Mouse (Mus musculus): ENCODE measurements around the gene Olfr1293-ps. TPM values are rescaled to one million over a fixed set of nuclear protein-coding genes. Genes with fewer than 3 reads are reported as not detected.

The Olfr1293-ps gene
- polyA plus RNA-seq (2014; fragmentation: Nextera tagmentation; extraction: Ambion mirVana) = not detected in 2 replicates

- H3K4me3 ChIP-seq (ENCODE audit: low read depth, low read length) = no peak within 1 kb of the TSS
- no peaks in the 10 kb centered on the region for H3K9me3 ChIP-seq (ENCODE audit: control insufficient read depth, low read depth, low read length)
- 87% methylated on average over 1 of the region's 1 CpGs for WGBS
- no peak for ATAC-seq (ENCODE audit: insufficient number of reproducible peaks, insufficient read depth, low FRiP score, low read depth)
- no peaks in the 10 kb centered on the region for H3K27me3 ChIP-seq (ENCODE audit: control insufficient read depth, insufficient read depth, low read length)
- H3K4me1 ChIP-seq (ENCODE audit: control insufficient read depth, insufficient read depth, low read length) = no peaks in the 10 kb centered on the region
- no peak within 1 kb of the TSS for H3K9ac ChIP-seq (replicated peaks; ENCODE audit: low read depth, low read length)
- no peak within 1 kb of the TSS for H3K27ac ChIP-seq (ENCODE audit: low read length)
- no peaks in the 10 kb centered on the region for H3K36me3 ChIP-seq (ENCODE audit: control insufficient read depth, insufficient read depth, low read length)
- H3K4me2 ChIP-seq (replicated peaks; ENCODE audit: low read depth, low read length) = no peak within 1 kb of the TSS
Measured at GRCm38 (mm10) chr2:111524903-111525302, at the start of gene Olfr1293-ps. TSS of gene Olfr1293-ps (plus strand) at chr2:111525203.

- H3K36me3 ChIP-seq (ENCODE audit: control insufficient read depth, insufficient read depth, low read length) = no peaks in the 10 kb centered on the region
- 64% methylated on average over 1 of the region's 1 CpGs for WGBS
- no peaks in the 10 kb centered on the region for H3K4me1 ChIP-seq (ENCODE audit: control insufficient read depth, insufficient read depth, low read length)
- H3K9ac ChIP-seq (replicated peaks; ENCODE audit: low read depth, low read length) = no peak within 1 kb of the TSS
- H3K9me3 ChIP-seq (ENCODE audit: control insufficient read depth, low read depth, low read length) = no peaks in the 10 kb centered on the region
- H3K4me3 ChIP-seq (ENCODE audit: low read depth, low read length) = no peak within 1 kb of the TSS
- no peak within 1 kb of the TSS for H3K4me2 ChIP-seq (replicated peaks; ENCODE audit: low read depth, low read length)
- no peaks in the 10 kb centered on the region for H3K27me3 ChIP-seq (ENCODE audit: control insufficient read depth, insufficient read depth, low read length)
- H3K27ac ChIP-seq (ENCODE audit: low read length) = no peak within 1 kb of the TSS
- ATAC-seq (ENCODE audit: insufficient number of reproducible peaks, insufficient read depth, low FRiP score, low read depth) = no peak
Measured at GRCm38 (mm10) chr2:111480519-111480918, 44.5 kb upstream of the Olfr1293-ps start, which contains the start of gene Olfr1289. TSS of gene Olfr1289 (plus strand) at chr2:111480819.

- Histone ChIP-seq H3K27me3 (ENCODE audit: control insufficient read depth, insufficient read depth, low read length) (no peaks in the 10 kb centered on the region), H3K36me3 (ENCODE audit: control insufficient read depth, insufficient read depth, low read length) (no peaks in the 10 kb centered on the region), H3K9ac (replicated peaks; ENCODE audit: low read depth, low read length) (no peak within 1 kb of the TSS), H3K9me3 (ENCODE audit: control insufficient read depth, low read depth, low read length) (no peaks in the 10 kb centered on the region), H3K4me1 (ENCODE audit: control insufficient read depth, insufficient read depth, low read length) (no peaks in the 10 kb centered on the region), H3K4me3 (ENCODE audit: low read depth, low read length) (no peak within 1 kb of the TSS), H3K4me2 (replicated peaks; ENCODE audit: low read depth, low read length) (no peak within 1 kb of the TSS), H3K27ac (ENCODE audit: low read length) (no peak within 1 kb of the TSS)
- 77% methylated on average over 5 of the region's 5 CpGs for WGBS
- no peak for ATAC-seq (ENCODE audit: insufficient number of reproducible peaks, insufficient read depth, low FRiP score, low read depth)
Measured at GRCm38 (mm10) chr2:111493729-111494128, 31.3 kb upstream of the Olfr1293-ps start, which contains the start of gene Olfr1290. TSS of gene Olfr1290 (minus strand) at chr2:111493829.

- Histone ChIP-seq H3K27ac (ENCODE audit: low read length) (no peak within 1 kb of the TSS), H3K36me3 (ENCODE audit: control insufficient read depth, insufficient read depth, low read length) (no peaks in the 10 kb centered on the region), H3K4me3 (ENCODE audit: low read depth, low read length) (no peak within 1 kb of the TSS), H3K27me3 (ENCODE audit: control insufficient read depth, insufficient read depth, low read length) (no peaks in the 10 kb centered on the region), H3K4me2 (replicated peaks; ENCODE audit: low read depth, low read length) (no peak within 1 kb of the TSS), H3K9ac (replicated peaks; ENCODE audit: low read depth, low read length) (no peak within 1 kb of the TSS), H3K4me1 (ENCODE audit: control insufficient read depth, insufficient read depth, low read length) (no peaks in the 10 kb centered on the region), H3K9me3 (ENCODE audit: control insufficient read depth, low read depth, low read length) (no peaks in the 10 kb centered on the region)
- WGBS = 89% methylated on average over 3 of the region's 3 CpGs
- no peak for ATAC-seq (ENCODE audit: insufficient number of reproducible peaks, insufficient read depth, low FRiP score, low read depth)
Measured at GRCm38 (mm10) chr2:111496880-111497279, 28.1 kb upstream of the Olfr1293-ps start, which contains the start of gene Olfr1291-ps1. TSS of gene Olfr1291-ps1 (plus strand) at chr2:111497180.

GRCm38 (mm10) chr2:111517451-111517850 lies 7.6 kb upstream of the Olfr1293-ps start:
- Histone ChIP-seq H3K27ac (ENCODE audit: low read length) (no peak overlapping the region), H3K4me1 (ENCODE audit: control insufficient read depth, insufficient read depth, low read length) (no peaks in the 10 kb centered on the region), H3K9ac (replicated peaks; ENCODE audit: low read depth, low read length) (no peak overlapping the region), H3K4me3 (ENCODE audit: low read depth, low read length) (no peak overlapping the region), H3K4me2 (replicated peaks; ENCODE audit: low read depth, low read length) (no peak overlapping the region), H3K27me3 (ENCODE audit: control insufficient read depth, insufficient read depth, low read length) (no peaks in the 10 kb centered on the region), H3K36me3 (ENCODE audit: control insufficient read depth, insufficient read depth, low read length) (no peaks in the 10 kb centered on the region), H3K9me3 (ENCODE audit: control insufficient read depth, low read depth, low read length) (no peaks in the 10 kb centered on the region)
- 88% methylated on average over 10 of the region's 10 CpGs for WGBS
- 0 out of 2 replicates have a peak, but pooled peaks have one; percentile 49 for ATAC-seq (ENCODE audit: insufficient number of reproducible peaks, insufficient read depth, low FRiP score, low read depth)

- H3K27me3 ChIP-seq (ENCODE audit: control insufficient read depth, insufficient read depth, low read length) = no peaks in the 10 kb centered on the region
- H3K9me3 ChIP-seq (ENCODE audit: control insufficient read depth, low read depth, low read length) = no peaks in the 10 kb centered on the region
- no peak within 1 kb of the TSS for H3K4me2 ChIP-seq (replicated peaks; ENCODE audit: low read depth, low read length)
- H3K27ac ChIP-seq (ENCODE audit: low read length) = no peak within 1 kb of the TSS
- ATAC-seq (ENCODE audit: insufficient number of reproducible peaks, insufficient read depth, low FRiP score, low read depth) = no peak
- no peaks in the 10 kb centered on the region for H3K36me3 ChIP-seq (ENCODE audit: control insufficient read depth, insufficient read depth, low read length)
- no peaks in the 10 kb centered on the region for H3K4me1 ChIP-seq (ENCODE audit: control insufficient read depth, insufficient read depth, low read length)
- 40% methylated on average over 1 of the region's 1 CpGs for whole genome bisulfite sequencing
- no peak within 1 kb of the TSS for H3K9ac ChIP-seq (replicated peaks; ENCODE audit: low read depth, low read length)
- no peak within 1 kb of the TSS for H3K4me3 ChIP-seq (ENCODE audit: low read depth, low read length)
Measured at GRCm38 (mm10) chr2:111540191-111540590, 15.2 kb downstream of the Olfr1293-ps start, which contains the start of gene Olfr1294. TSS of gene Olfr1294 (minus strand) at chr2:111540291.

GRCm38 (mm10) chr2:111569581-111569980 lies 44.6 kb downstream of the Olfr1293-ps start, which contains the start of gene Olfr1295:
TSS of gene Olfr1295 (minus strand) at chr2:111569681.
- Histone ChIP-seq H3K9ac (replicated peaks; ENCODE audit: low read depth, low read length) (no peak within 1 kb of the TSS), H3K4me1 (ENCODE audit: control insufficient read depth, insufficient read depth, low read length) (no peaks in the 10 kb centered on the region), H3K27ac (ENCODE audit: low read length) (no peak within 1 kb of the TSS), H3K4me2 (replicated peaks; ENCODE audit: low read depth, low read length) (no peak within 1 kb of the TSS), H3K4me3 (ENCODE audit: low read depth, low read length) (no peak within 1 kb of the TSS), H3K9me3 (ENCODE audit: control insufficient read depth, low read depth, low read length) (no peaks in the 10 kb centered on the region), H3K36me3 (ENCODE audit: control insufficient read depth, insufficient read depth, low read length) (no peaks in the 10 kb centered on the region), H3K27me3 (ENCODE audit: control insufficient read depth, insufficient read depth, low read length) (no peaks in the 10 kb centered on the region)
- no peak for ATAC-seq (ENCODE audit: insufficient number of reproducible peaks, insufficient read depth, low FRiP score, low read depth)

All from stomach, embryonic 14.5 days (tissue).